Mouse (Mus musculus) bone marrow, adult 2 months (tissue): ENCODE measurements around the gene Syn3.

Source experiments
- CTCF ChIP-seq: fragments of 200-500 bp; IDR thresholded peaks from 2 replicates; pipeline ENCODE4 v1.5.1; 2011; ENCODE audit warnings: low read length, control low read depth; ENCODE audit not compliant: control insufficient read depth, insufficient read depth
- POLR2A ChIP-seq: fragments of 200-500 bp; IDR thresholded peaks from 2 replicates; pipeline ENCODE4 v1.6.1; 2011; ENCODE audit warnings: low read depth, mild to moderate bottlenecking, control low read depth, low read length, borderline replicate concordance; ENCODE audit not compliant: control insufficient read depth

GRCm38 (mm10) chr10:86023149-86023548 lies 475.5 kb downstream of the Syn3 start:
- TF ChIP-seq POLR2A (no peak), CTCF (no peak)
